Mouse (Mus musculus): Measurements from ENCODE around the gene Adamts6.

DNA sequence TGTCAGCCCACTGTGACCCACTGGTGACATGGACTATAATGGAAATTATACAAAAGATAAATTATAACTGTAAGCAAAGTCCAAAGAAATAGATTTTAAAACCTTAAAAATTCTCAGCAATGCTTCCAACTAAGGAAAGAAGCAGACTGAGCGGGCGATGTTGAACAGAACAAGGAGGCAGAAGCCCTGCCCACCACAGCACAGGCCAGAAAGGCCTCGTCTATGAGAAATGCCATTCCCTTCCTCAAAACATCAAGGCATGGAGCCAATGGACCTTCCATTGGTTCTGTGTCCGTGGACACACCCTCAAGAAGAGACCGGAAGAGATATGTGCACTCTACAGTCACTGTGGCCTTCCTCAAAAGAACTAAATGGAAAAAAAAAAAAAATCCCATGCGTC lies 220.0 kb downstream of the Adamts6 start:
- TF ChIP-seq CHD2 (IDR thresholded peaks at IDR 0.05; ENCODE audit: low read depth, low read length) (no peak), HCFC1 (IDR thresholded peaks at IDR 0.05; ENCODE audit: borderline replicate concordance, insufficient read depth, low read length) (no peak)
